Mouse (Mus musculus): ENCODE measurements at regions not wholly inside any gene's neighbourhood (a gene's known extent, or its start where the extent isn't known, plus 50 kb on each side); places are given as distances from the start of the nearest gene placed in this dataset.

- TF ChIP-seq POLR2A (IDR thresholded peaks at IDR 0.05; ENCODE audit: low read depth, low read length) (no peak), CTCF (conservative IDR thresholded peaks at IDR 0.05; ENCODE audit: insufficient read depth, insufficient read length, low read depth, low read length) (no peak)
Measured at GRCm38 (mm10) chr16:9341245-9341644, 511.3 kb downstream of the 1810013L24Rik start.

Measured in kidney, adult 2 months (tissue).